In genomic region chr9:68654333-68655017, GRCm38 (mm10) we compare ENCODE assay signal across 8 mouse cellular contexts. TPM values are rescaled to one million over a fixed set of nuclear protein-coding genes. Genes with fewer than 3 reads are reported as not detected.
A peak's percentile ranks its signal among the peaks of the same experiment; 100 is the strongest.
DNase-seq lines count a peak whose midpoint lies in the region; ATAC-seq lines count a peak whose summit lies in the region.

No protein-coding gene starts in this region.

- H3K9me3 ChIP-seq in limb, embryonic 11.5 days (ENCODE audit: control insufficient read depth, low read length), result no peaks in the 10 kb centered on the region
- no peaks in the 10 kb centered on the region for H3K9me3 ChIP-seq in midbrain, embryonic 15.5 days

- H3K9ac ChIP-seq in limb, embryonic 11.5 days (ENCODE audit: low read length), result 0 out of 2 replicates have a peak overlapping the region, but pooled peaks have one; percentile 5
- peak overlapping the region; percentile 68 for H3K9ac ChIP-seq in midbrain, embryonic 15.5 days

- peak; percentile 39 for DNase-seq in cerebellum, adult 11 months
- peak; percentile 9 for DNase-seq in embryo, embryonic 11.5 days (ENCODE audit: low read depth, low spot score)
- peak; percentile 11 to 36 for DNase-seq in gastrocnemius, postnatal 36 days
- DNase-seq in kidney, adult 11 months, result peak; percentile 5
- peak; percentile 61 for DNase-seq in limb, embryonic 11.5 days (ENCODE audit: low spot score)
- DNase-seq in testis, postnatal 10 days (ENCODE audit: low spot score), result peak; percentile 67

- intact Hi-C loops in gastrocnemius, postnatal 36 days (cut with DNase I), result loop anchor here (2.0 to 10.0 kb wide), 3 partner anchors 33 to 102 kb away; no protein-coding TSS in a partner anchor

- peak overlapping the region; percentile 85 for H3K4me2 ChIP-seq in limb, embryonic 11.5 days (ENCODE audit: low read depth, severe bottlenecking)
- H3K4me2 ChIP-seq in midbrain, embryonic 15.5 days, result peak overlapping the region; percentile 96

- peak overlapping the region; percentile 76 for H3K4me3 ChIP-seq in limb, embryonic 11.5 days (ENCODE audit: low read depth, low read length)
- peak overlapping the region; percentile 73 for H3K4me3 ChIP-seq in midbrain, embryonic 15.5 days

- H3K36me3 ChIP-seq in limb, embryonic 11.5 days (ENCODE audit: control insufficient read depth, insufficient read depth, low read length), result no peaks in the 10 kb centered on the region
- no peaks in the 10 kb centered on the region for H3K36me3 ChIP-seq in midbrain, embryonic 15.5 days (replicated peaks)

- peaks cover 5% of the 10 kb centered on the region; the same call in 1 of the 2 replicates for H3K4me1 ChIP-seq in limb, embryonic 11.5 days (ENCODE audit: control insufficient read depth, insufficient read depth, low read length)
- peaks cover 32% of the 10 kb centered on the region for H3K4me1 ChIP-seq in midbrain, embryonic 15.5 days

- under 1% methylated on average over 43 of the region's 43 CpGs for WGBS in limb, embryonic 11.5 days
- under 1% methylated on average over 40 of the region's 43 CpGs for WGBS in midbrain, embryonic 15.5 days

- no peak overlapping the region for H3K27ac ChIP-seq in limb, embryonic 11.5 days (replicated peaks; ENCODE audit: low read depth, low read length)
- peak overlapping the region; percentile 96 for H3K27ac ChIP-seq in midbrain, embryonic 15.5 days

- no peak for ATAC-seq in cerebellum, adult (ENCODE audit: insufficient number of reproducible peaks, low FRiP score, low TSS enrichment)
- no peak for ATAC-seq in limb, embryonic 11.5 days (ENCODE audit: insufficient number of reproducible peaks, low FRiP score, low TSS enrichment, low read depth)
- ATAC-seq in midbrain, embryonic 15.5 days (replicated peaks), result peak; percentile 38

- 0 out of 2 replicates have a peak, but pooled peaks cover 2% of the 10 kb centered on the region for H3K27me3 ChIP-seq in limb, embryonic 11.5 days (ENCODE audit: control insufficient read depth, insufficient read depth, low read length)
- no peaks in the 10 kb centered on the region for H3K27me3 ChIP-seq in midbrain, embryonic 15.5 days (replicated peaks)

RNA-seq across cellular contexts. Expression of gene Rora, which starts 0.9 kb away (rescaled TPM):
- 10 to 100 TPM; 58.8 to 76.8 TPM for total RNA-seq in gastrocnemius, postnatal 36 days (2021)
- polyA plus RNA-seq in limb, embryonic 11.5 days (2014; fragmentation: Nextera tagmentation; extraction: Ambion mirVana), result 3.1 and 3.7 TPM in 2 replicates
- polyA plus RNA-seq in midbrain, embryonic 15.5 days (2015; fragmentation: Nextera tagmentation; extraction: Ambion mirVana), result 33.7 and 43.9 TPM in 2 replicates

Comparison
In these comparisons a context has a peak if more than half of its experiments do, and no peak if none do; other contexts are left out.
1. DNase-seq: peak in every context shown above with its lines; median percentile 67 in testis, postnatal 10 days; 61 in limb, embryonic 11.5 days; 39 in cerebellum, adult 11 months; 24 in gastrocnemius, postnatal 36 days; 9 in embryo, embryonic 11.5 days; 5 in kidney, adult 11 months.